Mouse (Mus musculus): ENCODE measurements around the gene AK157302. TPM values are rescaled to one million over a fixed set of nuclear protein-coding genes. Genes with fewer than 3 reads are reported as not detected.

AK157302 gene
- total RNA-seq, 2 experiments from 2014 or later, result 0.12 to 0.20 TPM

DNA sequence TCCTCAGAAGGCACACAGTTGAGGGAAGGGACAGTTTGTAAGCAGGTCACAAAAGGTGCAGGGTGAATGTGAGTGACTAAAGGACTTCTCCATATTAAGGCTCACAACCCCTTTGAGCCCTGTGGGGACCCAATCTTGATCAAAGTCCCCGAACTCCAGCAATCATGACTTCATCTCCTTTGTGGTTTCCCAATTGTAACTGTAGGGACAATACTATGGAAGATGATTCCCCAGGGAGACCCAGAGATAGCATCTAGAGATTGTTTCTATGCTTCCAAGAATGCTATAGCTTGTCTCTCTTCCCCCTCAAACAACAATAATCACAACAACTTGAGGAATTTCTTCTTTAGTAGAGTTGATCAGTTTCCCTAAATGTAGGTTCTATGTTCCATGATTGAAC is 47.7 kb downstream of the AK157302 start, which contains the start of gene Olfr1366:
Gene Olfr1366, minus strand, starts transcription at position 101 of the 400 bp plus-strand sequence.
- no peak for ATAC-seq (replicated peaks; ENCODE audit: poor library complexity)

Other genes starting within 250 kb of the AK157302 start
- not detected in 2 replicates for gene Gpx5, start 202.5 kb upstream of the AK157302 start, total RNA-seq (2015)
- not detected in 2 replicates for gene Gpx5, start 202.5 kb upstream of the AK157302 start, total RNA-seq (2017)
- gene Gpx6, start 183.1 kb upstream of the AK157302 start, total RNA-seq (2015), result not detected in 2 replicates
- gene Gpx6, start 183.1 kb upstream of the AK157302 start, total RNA-seq (2017), result not detected in 2 replicates
- not detected in 2 replicates for gene Olfr1367, start 148.3 kb upstream of the AK157302 start, total RNA-seq (2015)
- gene Olfr1367, start 148.3 kb upstream of the AK157302 start, total RNA-seq (2017), result not detected in 2 replicates
- 7.5 and 9.1 TPM in 2 replicates for gene Zscan12, start 132.4 kb upstream of the AK157302 start, total RNA-seq (2015)
- gene Zscan12, start 132.4 kb upstream of the AK157302 start, total RNA-seq (2017), result 15.5 and 17.5 TPM in 2 replicates
- 39.4 and 51.9 TPM in 2 replicates for gene Zkscan3, start 92.5 kb upstream of the AK157302 start, total RNA-seq (2015)
- 26.9 and 33.7 TPM in 2 replicates for gene Zkscan3, start 92.5 kb upstream of the AK157302 start, total RNA-seq (2017)
- 1.1 and 1.6 TPM in 2 replicates for gene Pgbd1, start 54.2 kb upstream of the AK157302 start, total RNA-seq (2015)
- 0.58 and 0.98 TPM in 2 replicates for gene Pgbd1, start 54.2 kb upstream of the AK157302 start, total RNA-seq (2017)
- 18.5 and 18.7 TPM in 2 replicates for gene Zscan26, start 41.5 kb upstream of the AK157302 start, total RNA-seq (2015)
- 17.1 and 20.6 TPM in 2 replicates for gene Zscan26, start 41.5 kb upstream of the AK157302 start, total RNA-seq (2017)
- gene Nkapl, start 26.7 kb upstream of the AK157302 start, total RNA-seq (2015), result 0.10 and 0.12 TPM in 2 replicates
- gene Nkapl, start 26.7 kb upstream of the AK157302 start, total RNA-seq (2017), result 0.33 TPM in 1 of 2 replicates, not detected in the other
- 0.49 and 0.79 TPM in 2 replicates for gene Zkscan4, start 16.3 kb upstream of the AK157302 start, total RNA-seq (2015)
- gene Zkscan4, start 16.3 kb upstream of the AK157302 start, total RNA-seq (2017), result 0.14 and 0.71 TPM in 2 replicates
- not detected in 2 replicates for gene Gm10065, start 15.8 kb upstream of the AK157302 start, total RNA-seq (2015)
- not detected in 2 replicates for gene Gm10065, start 15.8 kb upstream of the AK157302 start, total RNA-seq (2017)
- gene Gm11273, start 6.2 kb downstream of the AK157302 start, total RNA-seq (2015), result 7.1 and 8.8 TPM in 2 replicates
- gene Gm11273, start 6.2 kb downstream of the AK157302 start, total RNA-seq (2017), result 2.2 and 7.0 TPM in 2 replicates
- gene Zkscan8, start 35.9 kb downstream of the AK157302 start, total RNA-seq (2015), result 8.4 and 13.7 TPM in 2 replicates
- 7.7 and 9.8 TPM in 2 replicates for gene Zkscan8, start 35.9 kb downstream of the AK157302 start, total RNA-seq (2017)
- not detected in 2 replicates for gene Olfr1366, start 47.6 kb downstream of the AK157302 start, total RNA-seq (2015)
- not detected in 2 replicates for gene Olfr1366, start 47.6 kb downstream of the AK157302 start, total RNA-seq (2017)
- gene Olfr1535, start 64.7 kb downstream of the AK157302 start, total RNA-seq (2015), result not detected in 2 replicates
- not detected in 2 replicates for gene Olfr1535, start 64.7 kb downstream of the AK157302 start, total RNA-seq (2017)
- gene Olfr1364, start 86.5 kb downstream of the AK157302 start, total RNA-seq (2015), result not detected in 2 replicates
- not detected in 2 replicates for gene Olfr1364, start 86.5 kb downstream of the AK157302 start, total RNA-seq (2017)
- not detected in 2 replicates for gene Olfr1362, start 118.8 kb downstream of the AK157302 start, total RNA-seq (2015)
- not detected in 2 replicates for gene Olfr1362, start 118.8 kb downstream of the AK157302 start, total RNA-seq (2017)
- not detected in 2 replicates for gene Olfr11, start 147.3 kb downstream of the AK157302 start, total RNA-seq (2015)
- gene Olfr11, start 147.3 kb downstream of the AK157302 start, total RNA-seq (2017), result not detected in 2 replicates
- not detected in 2 replicates for gene Olfr1361, start 168.2 kb downstream of the AK157302 start, total RNA-seq (2015)
- gene Olfr1361, start 168.2 kb downstream of the AK157302 start, total RNA-seq (2017), result not detected in 2 replicates
- not detected in 2 replicates for gene Olfr1360, start 182.2 kb downstream of the AK157302 start, total RNA-seq (2015)
- gene Olfr1360, start 182.2 kb downstream of the AK157302 start, total RNA-seq (2017), result not detected in 2 replicates
- gene Olfr1359, start 202.9 kb downstream of the AK157302 start, total RNA-seq (2015), result not detected in 2 replicates
- not detected in 2 replicates for gene Olfr1359, start 202.9 kb downstream of the AK157302 start, total RNA-seq (2017)
- gene Hist1h2bl, start 220.9 kb downstream of the AK157302 start, total RNA-seq (2015), result 264 and 265 TPM in 2 replicates
- gene Hist1h2bl, start 220.9 kb downstream of the AK157302 start, total RNA-seq (2017), result 396 and 423 TPM in 2 replicates
- gene Hist1h2ai, start 221.2 kb downstream of the AK157302 start, total RNA-seq (2015), result 2.0 and 5.0 TPM in 2 replicates
- gene Hist1h2ai, start 221.2 kb downstream of the AK157302 start, total RNA-seq (2017), result 2,894 and 3,659 TPM in 2 replicates
- 35.1 and 67.8 TPM in 2 replicates for gene Hist1h3h, start 222.4 kb downstream of the AK157302 start, total RNA-seq (2015)
- gene Hist1h3h, start 222.4 kb downstream of the AK157302 start, total RNA-seq (2017), result 208 and 295 TPM in 2 replicates
- 116 and 137 TPM in 2 replicates for gene Hist1h2bm, start 226.8 kb downstream of the AK157302 start, total RNA-seq (2015)
- gene Hist1h2bm, start 226.8 kb downstream of the AK157302 start, total RNA-seq (2017), result 542 and 561 TPM in 2 replicates
- 3.0 and 6.7 TPM in 2 replicates for gene Hist1h4j, start 239.8 kb downstream of the AK157302 start, total RNA-seq (2015)
- gene Hist1h4j, start 239.8 kb downstream of the AK157302 start, total RNA-seq (2017), result 303 and 332 TPM in 2 replicates

Data from megakaryocyte progenitor cell, adult 5-6 weeks (primary cell).